Mouse (Mus musculus) brain, embryonic 14.5 days (tissue): ENCODE results near the gene 2310046K23Rik.

ENCODE experiments used
- CTCF ChIP-seq: fragments of 200-500 bp; IDR thresholded peaks from 2 replicates; pipeline ENCODE4 v1.5.1; 2012; ENCODE audit warnings: inconsistent platforms, mild to moderate bottlenecking, moderate library complexity, borderline replicate concordance; ENCODE audit not compliant: insufficient read depth, insufficient read length; ENCODE audit errors: extremely low read depth
- POLR2A ChIP-seq: fragments of 200-500 bp; IDR thresholded peaks from 2 replicates; pipeline ENCODE4 v1.6.1; 2012; ENCODE audit warnings: mild to moderate bottlenecking, inconsistent platforms, borderline replicate concordance; ENCODE audit not compliant: poor library complexity, insufficient read depth, insufficient read length, severe bottlenecking; ENCODE audit errors: extremely low read depth

GRCm38 (mm10) chr3:92565418-92565817, 31.1 kb upstream of the 2310046K23Rik start:
- no peak for TF ChIP-seq POLR2A
- TF ChIP-seq CTCF = no peak
